Mouse (Mus musculus): Measurements from ENCODE around the gene Slc9a3r1.

Gene Slc9a3r1

DNA sequence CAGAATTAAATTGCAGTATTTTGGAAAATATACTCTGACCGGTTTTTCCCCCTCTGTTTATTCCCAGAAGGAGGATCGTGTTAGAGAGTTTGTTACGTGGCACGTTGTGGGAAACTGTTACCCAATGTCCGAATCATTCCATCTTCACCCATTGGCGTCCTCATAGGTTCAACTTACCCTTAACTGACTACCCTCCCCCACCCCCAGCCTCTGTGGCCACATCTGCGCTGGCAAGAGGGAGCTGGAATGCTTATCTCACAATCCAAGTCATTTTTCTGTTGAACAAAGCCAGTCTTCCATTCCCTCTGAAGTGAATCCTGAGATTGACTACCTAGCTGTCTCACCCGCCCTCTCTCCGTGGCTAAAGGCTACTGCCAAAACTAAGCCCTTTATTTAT is 938 bp upstream of the Slc9a3r1 start:
- no peak for DNase-seq (ENCODE audit: low read depth, low spot score)

DNA sequence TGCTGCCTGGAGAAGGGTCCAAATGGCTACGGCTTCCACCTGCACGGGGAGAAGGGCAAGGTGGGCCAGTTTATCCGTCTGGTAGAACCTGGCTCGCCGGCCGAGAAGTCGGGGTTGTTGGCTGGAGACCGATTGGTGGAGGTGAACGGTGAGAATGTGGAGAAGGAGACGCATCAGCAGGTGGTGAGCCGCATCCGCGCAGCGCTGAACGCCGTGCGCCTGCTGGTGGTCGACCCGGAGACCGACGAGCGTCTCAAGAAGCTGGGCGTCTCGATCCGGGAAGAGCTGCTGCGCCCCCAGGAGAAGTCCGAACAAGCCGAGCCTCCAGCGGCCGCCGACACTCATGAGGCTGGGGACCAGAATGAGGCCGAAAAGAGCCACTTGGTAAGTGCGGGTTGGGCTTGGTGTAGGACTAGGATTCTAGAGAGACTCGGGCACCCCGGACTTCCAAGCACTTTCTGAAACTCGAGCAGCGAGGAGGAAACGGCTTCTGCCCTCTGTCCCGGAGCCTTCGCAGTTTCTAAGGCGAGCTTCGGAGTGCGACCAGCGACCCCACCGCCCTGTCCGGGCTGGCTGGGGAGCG is 518 bp downstream of the Slc9a3r1 start:
- no peak for DNase-seq (ENCODE audit: low read depth, low spot score)

DNA sequence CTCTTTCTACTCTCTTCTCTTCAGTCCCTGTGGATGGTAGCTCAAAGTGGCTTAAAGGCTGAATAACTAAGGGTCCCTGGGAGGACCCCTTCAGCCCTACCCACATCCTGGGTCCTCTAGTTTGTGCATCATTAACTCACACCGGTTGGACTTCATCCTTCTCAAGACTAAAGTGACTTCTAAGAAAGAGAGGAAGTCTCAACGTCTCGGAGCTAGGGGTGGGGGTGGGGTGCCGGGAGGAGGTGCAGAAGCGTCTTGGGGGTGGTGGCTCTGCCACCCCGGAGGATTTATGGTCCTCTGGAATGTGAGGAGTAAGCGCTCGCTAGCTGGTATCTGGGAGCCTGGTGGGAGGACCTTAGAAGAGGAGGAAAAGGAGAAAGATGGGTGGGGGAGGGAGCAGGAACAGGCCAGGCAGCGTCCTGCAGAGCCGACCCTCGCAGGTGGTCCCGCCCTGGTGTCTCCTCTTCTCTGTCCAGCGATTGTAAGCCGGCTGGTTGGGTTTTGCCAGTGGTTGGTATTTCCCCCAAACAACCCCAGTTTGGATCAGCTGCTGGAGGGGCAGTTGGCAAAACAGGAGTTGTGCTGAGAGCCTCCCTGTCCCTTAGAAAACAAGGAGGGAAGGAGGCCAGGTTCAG is 1.3 kb downstream of the Slc9a3r1 start:
- no peak for DNase-seq (ENCODE audit: low read depth, low spot score)

DNA sequence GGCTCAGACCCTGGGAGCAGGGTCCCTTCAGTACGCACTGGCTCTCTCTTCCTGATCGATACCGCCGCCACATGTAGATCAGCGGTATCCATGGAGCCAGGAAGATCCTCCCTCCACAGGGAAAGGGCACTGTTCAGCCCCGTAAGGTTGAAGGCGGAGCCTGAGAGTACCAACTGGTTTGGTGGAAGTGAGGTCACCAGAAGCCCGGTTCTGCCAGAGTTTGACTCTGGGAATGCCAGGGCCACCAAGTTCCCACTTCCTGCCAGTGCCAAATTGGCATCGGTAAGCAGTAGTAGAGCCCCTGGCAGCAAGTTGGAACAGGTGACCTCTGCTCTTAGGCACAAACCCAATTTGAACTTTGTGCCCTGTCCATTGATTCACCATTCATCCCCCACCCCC is 1.8 kb downstream of the Slc9a3r1 start:
- no peak for DNase-seq (ENCODE audit: low read depth, low spot score)

DNA sequence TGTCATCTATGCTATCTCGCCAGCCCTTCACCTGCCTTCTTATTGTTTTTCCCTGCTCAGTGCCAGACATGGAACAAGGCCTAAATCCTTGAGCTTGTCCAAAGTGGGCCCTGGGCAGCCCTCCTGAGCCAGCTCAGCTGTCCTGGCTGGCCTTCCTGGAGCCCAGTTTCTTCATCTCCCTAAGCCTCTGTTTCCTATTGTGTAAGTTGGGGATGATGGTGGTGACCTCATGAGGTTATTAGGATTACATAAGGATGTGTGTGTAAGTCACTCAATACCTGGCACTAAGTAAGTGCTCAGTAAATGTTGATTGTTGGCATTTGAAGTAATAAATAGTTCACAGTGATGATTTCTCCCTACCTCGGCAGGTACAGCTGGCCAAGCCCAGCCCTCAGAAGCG is 3.6 kb downstream of the Slc9a3r1 start:
- no peak for DNase-seq (ENCODE audit: low read depth, low spot score)

DNA sequence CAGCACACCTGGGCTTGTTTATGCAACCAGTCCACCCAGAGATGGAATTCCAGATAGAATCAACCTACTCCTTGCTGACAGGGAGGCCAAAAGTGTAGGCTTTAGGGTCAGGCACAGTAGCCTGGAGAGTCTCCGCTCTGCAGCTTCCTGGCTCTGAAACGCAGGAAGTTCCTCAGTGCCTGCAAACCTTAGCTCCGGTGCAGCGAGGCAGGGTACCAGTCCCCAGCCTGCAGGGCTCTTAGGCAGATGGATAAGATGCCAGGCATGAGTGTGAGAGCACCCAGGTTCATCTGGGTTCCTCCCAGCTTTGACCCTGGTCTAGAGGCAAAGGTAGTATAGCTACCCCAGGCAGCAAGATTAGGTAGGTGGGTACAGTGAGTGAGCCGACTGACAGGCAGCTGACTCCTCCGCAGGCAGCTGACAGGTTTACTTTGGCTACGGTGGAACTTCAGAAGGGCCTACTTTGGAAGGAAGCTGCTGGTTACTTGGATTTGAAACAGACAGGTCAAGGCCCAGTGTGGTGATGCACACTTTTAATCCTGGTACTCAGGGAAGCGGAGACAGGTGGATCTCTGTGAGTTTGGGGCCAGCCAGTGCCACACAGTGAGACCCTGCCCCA is 4.6 kb downstream of the Slc9a3r1 start:
- DNase-seq (ENCODE audit: low read depth, low spot score): no peak

DNA sequence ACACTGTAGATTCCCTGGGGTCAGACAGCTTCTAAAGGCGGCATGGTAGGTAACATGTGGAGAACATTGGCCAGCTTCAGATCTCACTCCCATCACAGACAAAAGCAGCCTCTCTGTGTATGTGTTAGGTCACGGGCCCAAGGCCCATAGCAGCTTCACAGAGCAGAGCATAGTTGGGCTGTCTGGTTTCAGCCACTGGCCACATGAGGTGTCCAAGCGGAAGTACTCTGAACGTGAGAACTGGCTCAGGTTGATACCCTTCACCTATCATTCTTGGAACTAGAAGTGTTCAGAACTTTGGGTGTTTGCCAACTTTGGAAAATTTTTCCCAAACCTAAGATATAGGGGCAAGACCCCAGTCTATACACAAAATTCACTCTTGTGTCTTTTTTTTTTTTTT is 6.3 kb downstream of the Slc9a3r1 start:
- DNase-seq (ENCODE audit: low read depth, low spot score): no peak

DNA sequence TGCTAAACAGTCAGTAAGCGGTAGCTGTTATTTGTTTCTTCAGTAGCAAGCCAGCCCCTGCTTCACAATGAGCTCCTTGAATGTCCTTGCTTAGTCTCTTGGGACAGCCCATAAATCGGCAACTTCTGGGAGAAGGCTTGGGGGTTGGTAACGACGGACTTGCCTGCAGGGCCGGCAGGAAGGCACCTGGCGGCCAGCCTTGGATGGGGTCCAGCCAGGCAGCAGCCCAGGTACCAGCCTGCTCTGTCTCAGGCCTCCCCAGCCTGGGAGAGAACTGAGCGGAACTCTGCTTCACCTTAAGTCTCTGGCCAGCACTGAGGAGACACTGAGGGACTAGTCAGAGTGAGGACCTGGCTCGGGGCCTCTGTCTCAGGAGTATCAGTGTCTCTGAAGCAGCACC is 8.0 kb downstream of the Slc9a3r1 start:
- no peak for DNase-seq (ENCODE audit: low read depth, low spot score)

DNA sequence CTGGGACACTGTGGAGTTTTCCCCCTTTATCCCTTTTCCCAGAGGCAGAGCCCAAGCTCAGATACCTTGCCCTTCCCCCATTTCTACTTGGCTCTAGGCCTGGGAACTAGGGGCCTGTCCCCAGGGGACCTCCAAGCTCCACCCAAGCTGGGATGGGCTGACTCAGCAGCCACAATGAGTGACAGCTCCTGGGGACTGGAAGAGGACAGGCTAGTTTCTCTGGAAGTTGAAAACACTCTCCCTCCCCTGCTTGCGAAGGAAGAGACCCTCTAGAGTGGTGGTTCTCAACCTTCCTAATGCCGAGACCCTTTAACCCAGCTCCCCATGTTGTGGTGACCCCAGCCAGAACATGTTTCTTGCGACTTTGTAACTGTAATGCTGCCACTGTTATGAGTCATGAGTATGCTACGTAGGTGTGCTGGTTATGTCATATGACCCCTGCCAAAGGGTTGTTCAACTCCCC is 9.7 kb downstream of the Slc9a3r1 start:
- DNase-seq (ENCODE audit: low read depth, low spot score): no peak

DNA sequence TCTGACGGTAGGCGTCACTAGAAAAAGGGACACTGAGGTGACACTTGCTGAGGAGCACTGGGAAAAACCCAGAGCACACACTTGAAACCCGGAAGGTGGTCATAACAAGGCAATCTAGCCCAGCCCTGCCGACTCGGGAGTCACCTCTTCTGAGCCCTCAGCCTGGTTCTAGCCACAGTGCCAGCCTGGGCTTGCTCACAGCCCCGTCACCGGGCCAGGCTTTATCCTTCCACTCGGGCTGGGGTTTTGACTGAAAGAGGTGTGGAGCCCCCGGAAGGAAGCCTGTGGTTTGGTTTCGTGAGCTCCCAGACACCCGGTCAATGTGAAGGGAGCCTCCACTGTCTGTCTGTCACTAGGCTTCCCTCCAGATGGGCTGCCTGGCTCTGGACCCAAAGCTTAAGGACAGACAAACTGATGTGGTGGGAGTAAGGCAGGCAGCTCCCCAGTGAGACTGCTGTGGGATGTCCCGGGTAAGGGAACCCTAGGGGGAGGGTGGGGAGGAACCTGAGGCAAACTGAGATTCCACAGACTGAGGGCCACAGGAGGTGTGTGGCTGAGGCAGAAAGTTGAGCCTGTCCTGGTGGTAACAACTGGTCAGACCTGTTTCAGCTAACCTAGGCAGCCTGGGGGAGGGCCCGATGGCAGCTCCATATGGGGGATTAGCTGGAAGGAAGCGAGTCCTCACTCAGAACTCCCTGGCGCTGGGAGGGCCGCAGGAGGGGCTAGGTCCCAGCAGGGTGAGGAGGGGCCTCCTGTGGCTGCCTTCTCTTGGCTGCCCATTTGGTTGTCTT is 10.6 kb downstream of the Slc9a3r1 start:
- DNase-seq (ENCODE audit: low read depth, low spot score): no peak

DNA sequence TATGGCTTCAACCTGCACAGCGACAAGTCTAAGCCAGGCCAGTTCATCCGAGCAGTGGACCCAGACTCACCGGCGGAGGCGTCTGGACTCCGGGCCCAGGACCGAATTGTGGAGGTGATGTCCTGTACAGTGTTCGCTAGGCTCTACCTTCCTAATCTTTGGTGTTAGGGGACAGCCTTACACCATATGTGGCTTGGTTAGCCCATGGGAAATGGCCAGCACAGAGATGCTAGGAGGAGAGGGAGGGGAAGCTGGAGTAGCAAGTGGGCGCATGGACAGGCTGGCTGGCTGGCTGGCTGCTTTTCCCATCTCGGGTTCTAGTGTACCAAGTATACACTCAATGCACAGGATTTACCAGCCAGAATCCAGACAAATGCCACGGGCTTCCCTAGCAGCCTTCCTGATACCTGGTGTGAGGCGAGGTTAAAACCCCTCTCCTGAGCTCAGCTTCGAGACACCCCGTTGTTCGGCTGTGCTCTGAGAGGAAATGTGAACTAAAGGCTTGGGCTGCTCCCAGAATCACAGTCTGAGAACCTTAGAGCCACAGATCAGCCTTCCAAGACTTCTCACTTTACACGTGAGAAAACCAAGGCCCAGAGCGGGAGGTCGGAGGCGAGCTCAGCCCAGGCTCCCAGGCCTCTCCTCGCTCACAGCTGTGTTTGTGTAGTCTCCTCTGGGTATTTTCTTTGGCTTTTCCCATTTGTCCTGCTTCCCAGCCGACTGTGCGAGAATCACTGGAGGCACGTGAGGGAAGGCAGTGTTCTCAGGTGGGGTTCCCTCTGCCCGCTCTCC is 13.5 kb downstream of the Slc9a3r1 start:
- DNase-seq (ENCODE audit: low read depth, low spot score): no peak

DNA sequence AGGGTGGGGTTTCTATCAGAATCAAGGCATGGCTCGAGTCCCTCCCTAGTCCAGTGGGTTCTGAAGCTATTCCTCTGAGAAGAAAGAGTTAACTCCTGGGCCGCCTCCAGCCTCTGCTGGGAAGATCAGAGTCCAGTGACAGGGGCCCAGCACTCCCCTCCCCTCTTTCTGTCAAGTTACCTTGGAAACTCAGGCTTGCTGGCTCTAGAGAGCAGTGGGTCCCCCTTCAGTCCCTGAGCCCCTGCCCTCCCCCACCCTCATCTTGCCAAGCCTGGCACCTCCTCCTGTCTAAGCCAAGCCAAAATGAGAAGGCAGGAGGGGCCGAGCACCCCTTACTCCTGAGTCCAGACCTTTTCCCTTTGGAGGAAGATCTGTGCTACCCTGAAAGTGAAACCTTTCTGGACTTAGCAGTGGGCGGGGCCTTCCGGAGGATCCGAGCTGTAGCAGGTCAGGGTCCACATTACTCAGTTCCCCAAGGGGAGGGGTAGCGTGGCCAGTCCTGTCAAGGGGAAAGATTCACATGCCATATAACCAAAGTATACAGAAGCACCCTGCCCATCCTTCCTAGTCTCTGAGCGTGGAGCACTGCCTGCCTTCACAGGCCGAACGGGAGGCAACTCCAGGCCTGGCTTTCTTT is 14.5 kb downstream of the Slc9a3r1 start:
- no peak for DNase-seq (ENCODE audit: low read depth, low spot score)

DNA sequence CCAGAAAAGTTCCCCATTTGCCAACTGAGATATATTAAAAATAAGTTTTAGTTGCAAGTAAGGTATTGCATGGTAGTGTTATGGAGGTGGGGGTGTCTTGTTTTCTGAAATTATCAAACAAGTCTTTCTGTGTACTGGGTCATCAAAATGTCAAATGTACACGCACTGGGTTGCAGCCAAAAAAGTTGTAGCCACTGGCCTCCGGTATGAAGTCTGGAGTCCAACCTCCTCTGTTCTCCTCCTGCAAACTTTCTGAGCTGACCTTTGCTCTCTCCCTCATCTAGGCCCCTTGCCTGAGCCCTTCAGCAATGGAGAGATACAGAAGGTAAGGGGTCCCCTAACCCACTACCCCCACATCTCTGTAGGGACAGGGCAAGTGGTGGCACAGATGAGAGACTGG is 15.6 kb downstream of the Slc9a3r1 start:
- no peak for DNase-seq (ENCODE audit: low read depth, low spot score)

DNA sequence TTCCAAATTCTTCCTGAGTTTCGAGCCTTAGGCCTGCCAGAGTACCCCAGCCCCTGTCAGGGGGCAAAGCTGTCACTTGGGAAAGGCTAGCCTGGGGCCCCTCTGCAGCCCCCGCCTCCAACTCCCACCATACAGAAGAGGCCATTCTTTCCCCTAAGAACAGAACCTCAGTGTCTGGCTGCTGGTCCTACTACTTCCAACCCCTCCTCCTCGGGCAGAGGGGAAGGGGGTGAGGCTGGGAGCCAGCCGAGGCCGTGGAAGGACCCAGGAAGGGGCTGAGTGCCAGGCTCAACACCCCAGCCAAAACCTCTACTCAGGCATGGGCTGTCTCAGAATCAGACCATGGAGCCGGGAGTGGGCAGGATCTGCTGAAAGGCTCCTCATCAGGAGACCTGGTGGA is 16.1 kb downstream of the Slc9a3r1 start:
- DNase-seq (ENCODE audit: low read depth, low spot score): no peak

DNA sequence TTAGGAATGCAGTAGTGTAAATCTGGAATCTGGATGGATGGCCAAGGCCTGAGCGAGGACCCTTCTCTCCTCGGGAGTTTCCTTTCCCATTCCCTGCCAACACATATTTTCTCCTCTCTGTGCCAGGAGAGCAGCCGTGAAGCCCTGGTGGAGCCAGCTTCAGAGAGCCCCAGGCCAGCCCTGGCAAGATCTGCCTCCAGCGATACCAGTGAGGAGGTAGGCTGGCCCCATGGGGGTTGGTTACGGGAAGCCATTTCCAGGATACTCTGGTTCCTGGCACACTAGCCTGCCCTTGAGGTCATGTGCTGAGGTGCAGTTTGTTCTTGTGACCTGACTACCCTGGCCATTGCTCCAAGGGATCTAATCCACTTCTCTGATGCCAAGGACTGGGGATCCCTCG is 16.7 kb downstream of the Slc9a3r1 start:
- DNase-seq (ENCODE audit: low read depth, low spot score): no peak

DNA sequence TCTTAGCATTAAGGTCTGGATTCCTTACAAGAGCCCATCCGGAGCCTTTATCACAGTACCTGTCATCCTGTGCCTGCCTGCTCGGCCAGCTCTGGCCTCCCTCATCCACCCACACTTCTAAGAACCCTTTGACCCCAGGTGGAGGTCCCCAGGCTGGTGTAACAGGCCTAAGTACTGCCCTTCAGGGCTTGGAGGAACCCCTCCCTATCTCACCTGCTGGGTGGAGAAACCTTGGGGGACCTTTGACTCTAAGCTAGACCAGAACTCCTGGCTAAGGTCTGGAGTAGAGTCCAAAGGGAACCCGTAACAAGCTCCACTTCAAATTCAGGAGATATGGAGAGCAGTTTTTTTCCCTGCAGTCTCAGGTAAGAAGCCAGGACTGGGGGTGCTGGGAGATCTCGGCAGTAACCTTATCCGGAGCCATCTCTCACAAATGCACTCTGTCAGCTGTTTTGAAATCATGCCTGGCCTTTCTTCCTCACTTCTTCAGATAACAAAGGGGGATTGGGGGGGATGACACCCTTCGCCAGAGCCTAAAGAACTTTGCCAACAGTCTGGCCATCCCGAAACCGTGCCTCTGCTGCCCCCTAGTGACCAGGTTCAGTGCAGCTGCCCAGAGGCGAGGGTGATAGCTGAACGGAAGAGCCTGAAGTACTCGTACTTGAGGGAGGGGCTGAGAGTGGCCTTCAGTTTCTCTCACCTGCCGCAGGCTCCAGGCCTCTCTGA is 18.9 kb downstream of the Slc9a3r1 start:
- DNase-seq (ENCODE audit: low read depth, low spot score): peak; percentile 67

DNA sequence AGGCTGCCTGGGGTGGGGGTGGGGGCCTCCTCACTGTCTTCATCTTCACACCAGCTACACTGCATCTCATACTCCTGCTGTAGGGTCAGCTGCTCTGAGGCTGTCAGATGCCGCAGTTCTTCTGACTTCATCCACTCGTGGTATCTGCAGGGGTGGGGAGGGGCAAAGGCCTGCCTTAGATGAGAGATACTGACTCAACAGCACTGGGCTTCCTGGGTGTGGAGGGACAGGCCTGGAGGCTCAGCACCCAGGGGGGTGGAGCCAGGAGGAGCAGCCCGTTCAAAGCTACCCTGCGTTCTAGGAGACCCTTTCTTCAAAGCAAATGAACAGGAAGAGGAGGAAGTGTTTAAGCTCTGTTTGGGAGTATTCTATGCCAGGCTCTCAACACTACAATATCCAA is 21.8 kb downstream of the Slc9a3r1 start:
- DNase-seq (ENCODE audit: low read depth, low spot score): no peak

DNA sequence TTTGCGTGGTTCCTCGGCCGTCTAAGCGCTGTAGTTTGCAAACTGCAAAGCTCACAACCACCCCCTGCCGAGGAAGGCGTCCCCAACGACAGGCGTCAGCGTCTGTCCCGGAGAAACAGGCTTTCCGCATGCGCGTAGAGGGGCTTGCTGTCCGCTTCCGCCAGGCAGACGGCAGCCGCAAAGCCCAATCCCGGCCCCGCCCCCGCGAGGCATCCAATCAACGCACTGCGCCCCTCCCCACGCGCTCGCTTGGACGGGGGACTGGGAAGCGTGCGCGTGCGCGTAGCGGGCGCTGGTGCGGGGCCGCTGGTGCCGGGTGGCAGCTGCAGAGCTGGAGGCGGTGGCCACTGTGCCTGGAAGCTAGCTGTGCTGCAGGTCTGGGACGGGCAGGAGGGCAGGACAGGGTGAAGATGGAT is 24.1 kb downstream of the Slc9a3r1 start, which contains the start of gene Tmem104:
Tmem104 (plus strand) TSS at position 264 of the 416 bp plus-strand sequence.
- DNase-seq (ENCODE audit: low read depth, low spot score): peak; percentile 98

DNA sequence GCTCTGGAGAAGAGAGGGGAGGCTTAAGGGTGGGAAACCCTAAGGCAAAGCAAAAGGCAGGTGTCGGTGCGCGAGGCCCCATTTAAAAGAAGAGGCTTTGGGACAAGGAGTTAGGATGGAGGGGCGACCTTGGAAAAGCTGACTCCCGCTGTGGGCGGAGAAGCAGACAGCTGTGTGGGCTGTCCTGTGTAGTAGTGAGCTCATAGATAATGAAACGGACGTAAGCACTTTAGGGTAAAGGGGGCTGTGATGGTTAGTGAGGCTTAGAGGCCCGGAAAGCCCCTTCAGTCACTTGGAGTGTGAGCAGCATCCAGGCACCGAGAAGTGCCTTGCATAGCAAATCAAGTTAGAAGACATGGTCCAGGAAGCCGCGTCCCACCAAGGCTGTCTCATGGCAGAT is 24.6 kb downstream of the Slc9a3r1 start, which contains the start of gene Nat9:
Nat9 (minus strand) TSS at position 167 of the 400 bp plus-strand sequence.
- no peak for DNase-seq (ENCODE audit: low read depth, low spot score)

DNA sequence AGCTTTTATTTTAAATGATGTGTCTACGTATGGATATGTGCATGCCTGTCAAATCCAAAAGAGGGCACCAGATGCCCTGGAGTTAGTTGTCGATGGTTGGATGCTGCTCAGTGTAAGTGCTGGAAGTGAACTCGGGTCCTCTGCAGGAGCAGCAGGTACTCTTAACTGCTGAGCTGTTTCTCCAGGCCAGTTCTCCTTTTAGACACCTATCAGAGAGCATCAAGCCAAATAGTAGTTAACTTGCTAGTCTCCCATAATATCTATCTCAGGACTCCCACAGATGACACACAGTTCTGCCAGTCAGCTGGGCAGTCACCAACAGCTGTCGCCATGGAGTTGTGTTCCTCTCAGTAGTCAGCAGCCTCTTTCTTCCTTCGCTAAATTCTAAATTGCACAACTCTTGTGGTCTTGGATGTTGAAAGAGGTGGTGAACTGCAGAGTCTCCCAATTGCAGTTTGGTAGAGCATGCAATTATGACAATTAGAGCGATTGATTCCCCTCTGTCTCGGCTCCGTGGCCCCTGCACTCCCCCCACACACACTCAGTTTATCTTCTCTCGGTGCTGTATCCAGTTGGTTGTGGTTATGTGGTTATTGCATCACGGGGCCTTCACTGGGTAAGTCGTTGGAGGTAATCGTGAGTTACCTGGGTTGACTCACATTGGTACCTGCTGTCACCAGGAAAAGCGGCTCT is 25.5 kb downstream of the Slc9a3r1 start:
- DNase-seq (ENCODE audit: low read depth, low spot score): no peak

All from retina, postnatal 7 days (tissue).